Mouse (Mus musculus): ENCODE measurements around the gene Rnf216.

DNA sequence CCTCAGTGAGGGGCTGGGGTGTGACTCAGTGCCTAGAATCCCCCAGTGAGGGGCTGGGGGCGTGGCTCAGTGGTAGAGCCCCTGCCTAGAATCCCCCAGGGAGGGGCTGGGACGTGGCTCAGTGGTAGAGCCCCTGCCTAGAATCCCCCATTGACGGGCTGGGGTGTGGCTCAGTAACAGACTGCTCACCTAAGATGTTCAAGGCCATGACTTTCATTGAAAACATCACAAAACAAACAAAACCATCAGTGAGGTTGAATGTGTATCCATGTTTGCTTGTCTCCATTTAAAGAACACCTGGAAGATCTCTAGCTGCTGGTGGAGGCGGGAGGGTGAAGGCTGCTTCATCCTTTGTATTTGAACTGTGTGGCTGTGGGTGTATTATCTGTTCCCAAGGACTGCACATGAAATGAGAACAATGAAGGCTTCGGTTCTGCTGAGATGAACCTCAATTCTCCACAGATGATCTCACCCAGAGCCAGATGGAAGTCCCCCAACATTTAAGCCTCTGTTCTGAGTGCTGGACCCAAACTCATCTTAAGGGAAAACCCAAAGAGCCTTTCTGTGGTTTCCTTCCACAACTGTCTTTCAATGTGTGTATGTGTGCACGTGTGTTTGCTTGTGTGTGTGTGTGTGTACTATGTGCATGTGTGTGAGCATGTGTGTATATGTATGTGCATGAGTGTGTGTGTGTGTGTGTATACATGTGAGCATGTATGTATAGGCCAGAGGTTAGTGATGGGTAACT is 155.7 kb downstream of the Rnf216 start:
- no peak for TF ChIP-seq CTCF (IDR thresholded peaks at IDR 0.05; ENCODE audit: borderline replicate concordance, insufficient read depth, low read length)
- TF ChIP-seq POLR2A (IDR thresholded peaks at IDR 0.05; ENCODE audit: low read depth, low read length), result no peak
